Mouse (Mus musculus) kidney, adult 2 months (tissue): Measurements from ENCODE around the gene Nav2.

Experiments
- CTCF ChIP-seq: fragments of 200-500 bp; conservative IDR thresholded peaks from 2 replicates; pipeline ENCODE4 v1.5.1; 2011; ENCODE audit warnings: low read depth, mild to moderate bottlenecking, control low read depth, low read length, moderate library complexity, mixed read lengths; ENCODE audit not compliant: insufficient read depth, insufficient read length
- POLR2A ChIP-seq: fragments of 200-500 bp; IDR thresholded peaks from one replicate; pipeline ENCODE4 v1.6.1; 2011; ENCODE audit warnings: low read depth, low read length, control low read depth

- no peak for TF ChIP-seq POLR2A
- peak; percentile 86 for TF ChIP-seq CTCF
Observed at GRCm38 (mm10) chr7:49125545-49125944, 217.0 kb downstream of the Nav2 start.
